Mouse (Mus musculus) midbrain, embryonic 16.5 days (tissue): ENCODE measurements at regions not wholly inside any gene's neighbourhood (a gene's known extent, or its start where the extent isn't known, plus 50 kb on each side); places are given as distances from the start of the nearest gene placed in this dataset.
A peak's percentile ranks its signal among the peaks of the same experiment; 100 is the strongest.

Source experiments
- ATAC-seq: fragments of 200-750 bp; cut with Nextera tagmentation; 2 replicates; pipeline ENCODE4 v1.8.0; 2017; ENCODE audit warnings: moderate TSS enrichment
- H3K27ac ChIP-seq: fragments of 300-500 bp; sonication (generic); 2 replicates; pipeline ENCODE4 v1.5.1; 2014; ENCODE audit warnings: mild to moderate bottlenecking, low read length, mixed read lengths
- H3K27me3 ChIP-seq: fragments of 300-500 bp; sonication (generic); 2 replicates; pipeline ENCODE4 v1.6.1; 2014; ENCODE audit warnings: low read depth, low read length, mixed read lengths; ENCODE audit not compliant: control insufficient read depth, insufficient read depth
- H3K36me3 ChIP-seq: fragments of 300-500 bp; sonication (generic); 2 replicates; pipeline ENCODE4 v1.6.1; 2014; ENCODE audit warnings: mild to moderate bottlenecking, low read length, moderate library complexity, mixed read lengths; ENCODE audit not compliant: control insufficient read depth, insufficient read depth
- H3K4me1 ChIP-seq: fragments of 300-500 bp; sonication (generic); 2 replicates; pipeline ENCODE4 v1.6.1; 2014; ENCODE audit warnings: mild to moderate bottlenecking, low read length, mixed read lengths; ENCODE audit not compliant: control insufficient read depth, insufficient read depth
- H3K4me2 ChIP-seq: fragments of 300-500 bp; sonication (generic); 2 replicates; pipeline ENCODE4 v1.6.1; 2014; ENCODE audit warnings: mild to moderate bottlenecking, low read length, mixed read lengths
- H3K4me3 ChIP-seq: fragments of 300-500 bp; sonication (generic); 2 replicates; pipeline ENCODE4 v1.5.1; 2014; ENCODE audit warnings: low read depth, mild to moderate bottlenecking, low read length, moderate library complexity, mixed read lengths
- H3K9ac ChIP-seq: fragments of 300-500 bp; sonication (generic); 2 replicates; pipeline ENCODE4 v1.6.1; 2014; ENCODE audit warnings: low read depth, low read length, mixed read lengths
- H3K9me3 ChIP-seq: fragments of 300-500 bp; sonication (generic); replicated peaks from 2 replicates; pipeline ENCODE4 v1.6.1; 2014; ENCODE audit warnings: mild to moderate bottlenecking, low read length, mixed read lengths; ENCODE audit not compliant: control insufficient read depth, poor library complexity, severe bottlenecking
- WGBS: fragments of 180-500 bp; shearing (Covaris S2); extraction: QIAGEN DNeasy Blood & Tissue Kit; methylation state at CpG from one replicate; pipeline ENCODE4 v1.1.7; 2014; 5-methylcytosine and 5-hydroxymethylcytosine counted together

GRCm38 (mm10) chr13:52031465-52031864 lies 185.0 kb downstream of the Gadd45g start:
- H3K36me3 ChIP-seq, result no peaks in the 10 kb centered on the region
- no peaks in the 10 kb centered on the region for H3K4me1 ChIP-seq
- H3K9me3 ChIP-seq, result no peaks in the 10 kb centered on the region
- no peak overlapping the region for H3K4me2 ChIP-seq
- H3K27me3 ChIP-seq, result no peaks in the 10 kb centered on the region
- WGBS, result 87% methylated on average over 5 of the region's 5 CpGs
- H3K27ac ChIP-seq, result no peak overlapping the region
- H3K4me3 ChIP-seq, result no peak overlapping the region
- no peak for ATAC-seq
- H3K9ac ChIP-seq, result no peak overlapping the region

GRCm38 (mm10) chr13:52035731-52036130 lies 189.3 kb downstream of the Gadd45g start:
- ATAC-seq, result no peak
- Histone ChIP-seq H3K4me2 (no peak overlapping the region), H3K9ac (no peak overlapping the region), H3K4me3 (no peak overlapping the region), H3K27me3 (no peaks in the 10 kb centered on the region), H3K4me1 (peaks cover 4% of the 10 kb centered on the region), H3K9me3 (no peaks in the 10 kb centered on the region), H3K27ac (no peak overlapping the region), H3K36me3 (no peaks in the 10 kb centered on the region)
- 86% methylated on average over 6 of the region's 6 CpGs for WGBS

- Histone ChIP-seq H3K9ac (no peak overlapping the region), H3K4me3 (no peak overlapping the region), H3K9me3 (no peaks in the 10 kb centered on the region), H3K27ac (no peak overlapping the region; the same call in 1 of the 2 replicates), H3K27me3 (no peaks in the 10 kb centered on the region), H3K36me3 (no peaks in the 10 kb centered on the region), H3K4me1 (peaks cover 4% of the 10 kb centered on the region), H3K4me2 (no peak overlapping the region)
- WGBS, result 49% methylated on average over 5 of the region's 5 CpGs
- peak; percentile 73 for ATAC-seq
Measured at GRCm38 (mm10) chr13:52036351-52036750, 189.9 kb downstream of the Gadd45g start.

GRCm38 (mm10) chr13:52037218-52037617 lies 190.7 kb downstream of the Gadd45g start:
- Histone ChIP-seq H3K9ac (no peak overlapping the region), H3K4me1 (peaks cover 9% of the 10 kb centered on the region), H3K9me3 (no peaks in the 10 kb centered on the region), H3K27ac (no peak overlapping the region), H3K4me3 (no peak overlapping the region), H3K36me3 (no peaks in the 10 kb centered on the region), H3K27me3 (no peaks in the 10 kb centered on the region), H3K4me2 (no peak overlapping the region)
- peak; percentile 43; the same call in 1 of the 2 replicates for ATAC-seq
- 48% methylated on average over 13 of the region's 13 CpGs for WGBS

- H3K9me3 ChIP-seq, result no peaks in the 10 kb centered on the region
- peak; percentile 36; the same call in 1 of the 2 replicates for ATAC-seq
- WGBS, result 58% methylated on average over 15 of the region's 15 CpGs
- peak overlapping the region; percentile 29; the same call in 1 of the 2 replicates for H3K27ac ChIP-seq
- no peaks in the 10 kb centered on the region for H3K36me3 ChIP-seq
- H3K4me3 ChIP-seq, result no peak overlapping the region
- H3K4me1 ChIP-seq, result peaks cover 17% of the 10 kb centered on the region
- no peak overlapping the region for H3K4me2 ChIP-seq
- no peaks in the 10 kb centered on the region for H3K27me3 ChIP-seq
- no peak overlapping the region for H3K9ac ChIP-seq
Measured at GRCm38 (mm10) chr13:52041467-52042421, 195.3 kb downstream of the Gadd45g start.

- Histone ChIP-seq H3K9ac (no peak overlapping the region), H3K9me3 (no peaks in the 10 kb centered on the region), H3K4me1 (peaks cover 20% of the 10 kb centered on the region), H3K27ac (no peak overlapping the region), H3K36me3 (no peaks in the 10 kb centered on the region), H3K27me3 (no peaks in the 10 kb centered on the region), H3K4me3 (no peak overlapping the region), H3K4me2 (no peak overlapping the region)
- WGBS, result 94% methylated on average over 3 of the region's 3 CpGs
- ATAC-seq, result no peak
Measured at GRCm38 (mm10) chr13:52042867-52043266, 196.4 kb downstream of the Gadd45g start.

GRCm38 (mm10) chr13:52043916-52044315 lies 197.4 kb downstream of the Gadd45g start:
- no peak overlapping the region for H3K4me2 ChIP-seq
- H3K4me3 ChIP-seq, result no peak overlapping the region
- H3K9me3 ChIP-seq, result no peaks in the 10 kb centered on the region
- no peak overlapping the region for H3K9ac ChIP-seq
- no peak overlapping the region for H3K27ac ChIP-seq
- no peak for ATAC-seq
- WGBS, result 86% methylated on average over 3 of the region's 3 CpGs
- H3K4me1 ChIP-seq, result peaks cover 23% of the 10 kb centered on the region
- no peaks in the 10 kb centered on the region for H3K27me3 ChIP-seq
- H3K36me3 ChIP-seq, result no peaks in the 10 kb centered on the region

GRCm38 (mm10) chr13:52045349-52045748 lies 198.9 kb downstream of the Gadd45g start:
- H3K27ac ChIP-seq, result no peak overlapping the region
- H3K9me3 ChIP-seq, result no peaks in the 10 kb centered on the region
- H3K9ac ChIP-seq, result no peak overlapping the region
- 60% methylated on average over 3 of the region's 3 CpGs for WGBS
- no peak overlapping the region for H3K4me3 ChIP-seq
- ATAC-seq, result no peak
- H3K36me3 ChIP-seq, result no peaks in the 10 kb centered on the region
- H3K4me1 ChIP-seq, result peaks cover 23% of the 10 kb centered on the region
- no peaks in the 10 kb centered on the region for H3K27me3 ChIP-seq
- H3K4me2 ChIP-seq, result no peak overlapping the region

GRCm38 (mm10) chr13:52046020-52046419 lies 199.5 kb downstream of the Gadd45g start:
- 65% methylated on average over 5 of the region's 5 CpGs for WGBS
- Histone ChIP-seq H3K9me3 (no peaks in the 10 kb centered on the region), H3K27ac (no peak overlapping the region; the same call in 1 of the 2 replicates), H3K36me3 (no peaks in the 10 kb centered on the region), H3K4me3 (no peak overlapping the region), H3K4me1 (peaks cover 23% of the 10 kb centered on the region), H3K9ac (no peak overlapping the region), H3K27me3 (no peaks in the 10 kb centered on the region), H3K4me2 (no peak overlapping the region)
- peak; percentile 67 for ATAC-seq
